Mouse (Mus musculus) Patski (cell line): ENCODE results near the gene Cyp20a1. TPM values are rescaled to one million over a fixed set of nuclear protein-coding genes. Genes with fewer than 3 reads are reported as not detected.

ENCODE experiments used
- ATAC-seq: fragments of 100-300 bp; one replicate; pipeline ENCODE4 v1.8.0; 2021
- CTCF ChIA-PET: fragments of 350-600 bp; sonication (Branson Sonifier 250); formaldehyde crosslinking; loops from one replicate; lab custom pipeline; 2022; ENCODE audit warnings: inconsistent platforms; lab: Charles Lee
- POLR2A ChIA-PET: fragments of 350-600 bp; sonication (Branson Sonifier 250); formaldehyde crosslinking; loops from one replicate; lab custom pipeline; 2022; ENCODE audit warnings: antibody characterized with exemption, inconsistent platforms; lab: Charles Lee
- DNase-seq: peaks from one replicate; pipeline ENCODE4 v3.0.0-alpha.2; 2011; ENCODE audit warnings: low read depth, low spot score
- H3K27me3 ChIP-seq: fragments of 371-371 bp; one replicate; pipeline ENCODE4 v1.5.1; 2021
- CTCF ChIP-seq: fragments of 100-300 bp; IDR thresholded peaks from one replicate; pipeline ENCODE4 v1.5.1; 2021
- in situ Hi-C: fragments of 300-500 bp; cut with MboI; formaldehyde crosslinking; loops from 3 replicates; pipeline ENCODE4 v1.11.1; 2018; ENCODE audit warnings: low pct_unique_long_range_greater_than_20kb, mixed read lengths
- polyA plus RNA-seq: library from polyadenylated mRNA; unstranded; gene quantifications from one replicate; pipeline ENCODE4 v1.2.3, GENCODE M21; 2021

The Cyp20a1 gene
- polyA plus RNA-seq, 1 experiment from 2014 or later: 24.8 TPM

- no peak for TF ChIP-seq CTCF
- ChIA-PET POLR2A (no interaction called here), CTCF (no interaction called here)
- in situ Hi-C loops: no loop called here
- no peak for DNase-seq
- no peak for ATAC-seq
- H3K27me3 ChIP-seq: no peaks in the 10 kb centered on the region
Observed at GRCm38 (mm10) chr1:60408501-60409167, 65.5 kb downstream of the Cyp20a1 start.

- ChIA-PET CTCF (no interaction called here), POLR2A (interaction anchor here (1.2 kb wide), 1 partner anchor 17 kb away, joined by 3 read pairs; no protein-coding TSS in a partner anchor)
- no peak for TF ChIP-seq CTCF
- no peaks in the 10 kb centered on the region for H3K27me3 ChIP-seq
- ATAC-seq (peak; percentile 87), DNase-seq (no peak)
- in situ Hi-C loops: no loop called here
Observed at GRCm38 (mm10) chr1:60409168-60409828, 66.2 kb downstream of the Cyp20a1 start, which contains the start of gene Abi2. Abi2 (plus strand) TSS chr1:60409619.

- no peak for DNase-seq
- no peaks in the 10 kb centered on the region for H3K27me3 ChIP-seq
- TF ChIP-seq CTCF: no peak
- ATAC-seq: peak; percentile 56
- ChIA-PET CTCF (interaction anchor here (1.1 to 1.4 kb wide), 2 partner anchors 24 to 68 kb away, joined by 3 to 4 read pairs; partner anchors contain the start of gene Cyp20a1), POLR2A (interaction anchor here (1.2 kb wide), 1 partner anchor 16 kb away, joined by 3 read pairs; no protein-coding TSS in a partner anchor)
- in situ Hi-C loops: no loop called here
Observed at GRCm38 (mm10) chr1:60409928-60410817, 67.0 kb downstream of the Cyp20a1 start.

- DNase-seq (no peak), ATAC-seq (no peak)
- in situ Hi-C loops: no loop called here
- H3K27me3 ChIP-seq: no peaks in the 10 kb centered on the region
- ChIA-PET POLR2A (interaction anchor here (0.7 to 0.9 kb wide), 2 partner anchors 12 to 484 kb away, joined by 3 read pairs; no protein-coding TSS in a partner anchor), CTCF (interaction anchor here (1.2 kb wide), 1 partner anchor 9 kb away, joined by 3 read pairs; no protein-coding TSS in a partner anchor)
- TF ChIP-seq CTCF: no peak
Observed at GRCm38 (mm10) chr1:60416724-60417123, 73.6 kb downstream of the Cyp20a1 start.

- peak; percentile 35 for TF ChIP-seq CTCF
- ChIA-PET CTCF (no interaction called here), POLR2A (no interaction called here)
- ATAC-seq: no peak
- no peaks in the 10 kb centered on the region for H3K27me3 ChIP-seq
- no peak for DNase-seq
- in situ Hi-C loops: no loop called here
Observed at GRCm38 (mm10) chr1:60423882-60424281, 80.8 kb downstream of the Cyp20a1 start.

- peak; percentile 62 for ATAC-seq
- in situ Hi-C loops: no loop called here
- TF ChIP-seq CTCF: no peak
Observed at GRCm38 (mm10) chr1:60428341-60428740, 85.2 kb downstream of the Cyp20a1 start.

GRCm38 (mm10) chr1:60428932-60429331 is 85.8 kb downstream of the Cyp20a1 start:
- in situ Hi-C loops: no loop called here
- no peaks in the 10 kb centered on the region for H3K27me3 ChIP-seq
- CTCF ChIA-PET: no interaction called here
- peak; percentile 71 for TF ChIP-seq CTCF
- POLR2A ChIA-PET: interaction anchor here (0.8 kb wide), 1 partner anchor 12 kb away, joined by 3 read pairs; no protein-coding TSS in a partner anchor
- ATAC-seq: peak; percentile 65
- no peak for DNase-seq

More at GRCm38 (mm10) chr1:60428341-60428740, 85.2 kb downstream of the Cyp20a1 start:
- POLR2A ChIA-PET: interaction anchor here (0.8 kb wide), 1 partner anchor 12 kb away, joined by 3 read pairs; no protein-coding TSS in a partner anchor
- H3K27me3 ChIP-seq: no peaks in the 10 kb centered on the region
- CTCF ChIA-PET: no interaction called here
- DNase-seq: no peak

GRCm38 (mm10) chr1:60431531-60431930 is 88.4 kb downstream of the Cyp20a1 start:
- DNase-seq (no peak), ATAC-seq (no peak)
- no peak for TF ChIP-seq CTCF
- ChIA-PET POLR2A (interaction anchor here (0.7 kb wide), 1 partner anchor 834 kb away, joined by 4 read pairs; no protein-coding TSS in a partner anchor), CTCF (no interaction called here)
- no peaks in the 10 kb centered on the region for H3K27me3 ChIP-seq
- in situ Hi-C loops: no loop called here

- TF ChIP-seq CTCF: no peak
- no peak for DNase-seq
Observed at GRCm38 (mm10) chr1:60432497-60432896, 89.4 kb downstream of the Cyp20a1 start.

More at GRCm38 (mm10) chr1:60432497-60432896, 89.4 kb downstream of the Cyp20a1 start:
- ChIA-PET POLR2A (no interaction called here), CTCF (no interaction called here)
- ATAC-seq: no peak
- in situ Hi-C loops: no loop called here
- H3K27me3 ChIP-seq: no peaks in the 10 kb centered on the region

Other genes with a start within 250 kb of the Cyp20a1 start
- gene Carf, start 245.1 kb upstream of the Cyp20a1 start, polyA plus RNA-seq: 10.3 TPM
- 32.2 TPM for gene Wdr12, start 244.7 kb upstream of the Cyp20a1 start, polyA plus RNA-seq
- gene Nbeal1, start 162.7 kb upstream of the Cyp20a1 start, polyA plus RNA-seq: 9.4 TPM
- gene Abi2, start 66.3 kb downstream of the Cyp20a1 start, polyA plus RNA-seq: 18.3 TPM
- gene Raph1, start 223.8 kb downstream of the Cyp20a1 start, polyA plus RNA-seq: 8.5 TPM